Mouse (Mus musculus) spleen, embryonic (tissue): ENCODE measurements at regions not wholly inside any gene's neighbourhood (a gene's known extent, or its start where the extent isn't known, plus 50 kb on each side); places are given as distances from the start of the nearest gene placed in this dataset.

Experiments
- CTCF ChIA-PET: fragments of 350-600 bp; sonication (Branson Sonifier 250); formaldehyde crosslinking; loops from one replicate; lab custom pipeline; 2022; lab: Charles Lee

DNA sequence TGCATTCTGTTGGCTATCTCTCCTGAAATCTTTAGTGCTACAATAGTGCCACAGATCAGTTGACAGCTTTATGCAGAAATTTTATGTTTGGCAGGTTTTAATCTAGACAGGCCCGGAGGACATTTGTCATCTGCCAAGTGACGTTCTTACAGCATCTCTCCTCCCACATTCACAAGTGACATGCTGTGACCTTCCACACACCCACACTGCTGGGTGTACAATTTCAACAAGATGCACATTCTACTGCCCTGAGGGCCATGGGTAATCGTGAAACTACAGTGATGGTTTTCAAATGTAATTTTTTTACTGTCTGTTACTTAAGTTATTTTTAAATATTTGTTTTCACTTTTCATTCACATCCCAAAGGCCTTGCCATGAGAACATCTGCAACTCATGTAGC lies 639.2 kb upstream of the Gm11114 start:
- CTCF ChIA-PET: no interaction called here

- CTCF ChIA-PET: no interaction called here
Measured at GRCm38 (mm10) chr9:84678416-84678815, 634.2 kb upstream of the Gm11114 start.

- CTCF ChIA-PET: no interaction called here
Measured at GRCm38 (mm10) chr9:84718615-84719191, 593.9 kb upstream of the Gm11114 start.

GRCm38 (mm10) chr9:84719396-84719795 lies 593.2 kb upstream of the Gm11114 start:
- CTCF ChIA-PET: no interaction called here

DNA sequence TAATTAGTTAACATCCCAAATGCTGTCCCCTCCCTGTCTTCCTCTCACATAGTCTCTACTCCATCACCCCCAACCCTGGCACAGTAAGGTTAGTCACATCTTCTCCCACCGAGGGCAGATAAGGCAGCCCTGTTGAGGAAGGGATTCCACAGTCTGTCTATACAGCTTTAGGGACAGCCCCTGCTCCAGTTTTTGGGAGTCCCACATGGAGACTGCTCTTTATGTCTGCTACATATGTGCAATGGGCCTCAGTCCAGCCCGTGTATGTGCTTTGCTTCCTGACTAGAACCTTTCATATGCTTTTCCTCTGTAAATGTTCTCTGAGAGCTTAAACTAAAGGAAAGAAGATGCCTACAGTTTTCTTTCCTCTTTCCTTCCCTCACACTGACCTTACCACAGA lies 592.1 kb upstream of the Gm11114 start:
- CTCF ChIA-PET: no interaction called here

- CTCF ChIA-PET: no interaction called here
Measured at GRCm38 (mm10) chr9:84739266-84739665, 573.3 kb upstream of the Gm11114 start.

DNA sequence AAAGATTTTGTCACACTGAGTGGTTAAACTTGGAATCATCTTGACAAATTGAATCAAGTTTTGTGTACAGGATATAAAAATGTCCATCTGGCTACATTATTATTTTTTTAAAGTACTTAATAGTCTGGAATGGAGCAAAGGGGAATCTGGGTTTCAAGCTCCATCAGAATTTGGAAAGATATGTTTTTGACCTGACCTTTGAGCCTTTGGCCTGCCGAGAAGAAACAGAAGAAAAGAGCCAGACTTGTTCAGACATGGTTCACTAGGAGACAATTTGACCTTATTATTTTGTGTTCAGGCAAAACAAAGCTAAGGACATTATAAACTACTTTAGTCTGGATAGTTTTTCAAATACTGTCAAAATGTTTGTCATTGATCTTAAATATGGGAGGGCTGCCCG lies 572.2 kb upstream of the Gm11114 start:
- CTCF ChIA-PET: no interaction called here

DNA sequence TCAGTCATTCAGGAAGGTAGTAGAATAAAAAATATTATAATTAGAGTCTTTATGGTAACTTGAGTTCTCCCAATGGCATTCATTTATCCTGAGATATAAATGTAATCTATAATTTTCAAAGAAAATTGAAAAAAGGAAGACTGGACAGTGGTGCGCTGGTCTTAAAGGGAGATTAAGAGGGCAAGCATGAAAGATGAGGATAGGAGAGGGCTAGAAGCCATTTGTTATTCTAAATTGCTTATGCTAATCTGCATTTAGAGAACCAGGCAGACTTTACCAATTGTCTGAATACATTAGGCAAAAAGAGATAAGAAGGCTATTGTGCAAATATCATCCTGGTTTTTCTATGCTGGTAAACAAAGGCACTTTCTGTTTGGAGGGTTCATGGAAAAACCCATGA lies 558.2 kb upstream of the Gm11114 start:
- CTCF ChIA-PET: no interaction called here

- CTCF ChIA-PET: no interaction called here
Measured at GRCm38 (mm10) chr9:84754828-84755227, 557.7 kb upstream of the Gm11114 start.

DNA sequence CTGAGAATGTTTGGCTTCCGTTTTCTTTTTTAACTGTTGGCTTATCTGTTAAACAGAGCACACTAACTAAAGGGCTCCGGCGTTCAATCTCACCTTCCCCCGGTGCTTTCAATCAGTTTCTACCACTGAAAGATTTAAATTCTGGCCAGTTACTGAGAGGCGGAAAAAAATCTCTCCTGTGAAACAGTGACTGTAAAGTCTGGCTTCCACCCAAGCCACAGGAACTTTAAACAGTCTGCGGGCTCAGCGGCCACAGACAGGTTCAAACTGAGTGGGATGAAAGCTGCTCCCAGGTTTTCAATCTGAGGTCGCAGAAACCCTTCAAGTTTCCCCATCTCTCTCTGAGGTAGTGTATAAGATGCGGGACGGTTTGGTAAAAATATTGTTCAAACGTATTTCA lies 538.2 kb upstream of the Gm11114 start:
- CTCF ChIA-PET: no interaction called here

GRCm38 (mm10) chr9:84775190-84775589 lies 537.4 kb upstream of the Gm11114 start:
- CTCF ChIA-PET: no interaction called here

- CTCF ChIA-PET: interaction anchor here (0.5 kb wide), 1 partner anchor 20 kb away, joined by 3 read pairs; no protein-coding TSS in a partner anchor
Measured at GRCm38 (mm10) chr9:84779125-84779524, 533.4 kb upstream of the Gm11114 start.

DNA sequence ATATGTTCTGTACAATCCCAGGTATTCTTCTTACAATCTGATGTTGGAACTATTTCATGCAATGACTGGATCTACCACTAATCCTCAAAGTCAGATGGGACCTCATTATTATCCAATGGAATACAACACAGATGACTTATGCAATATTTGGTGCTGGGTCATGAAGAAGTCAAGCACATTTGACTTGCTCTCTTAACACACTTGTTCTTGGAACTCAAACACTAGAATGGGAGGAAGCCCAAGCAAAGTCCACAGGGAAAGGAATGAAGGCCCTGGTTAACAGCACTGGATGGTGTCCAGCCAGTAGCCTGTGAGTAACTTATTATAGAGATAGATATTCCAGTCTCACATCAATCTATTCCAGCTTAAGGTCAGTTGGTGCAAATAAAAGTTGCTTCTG lies 486.8 kb upstream of the Gm11114 start:
- CTCF ChIA-PET: no interaction called here

DNA sequence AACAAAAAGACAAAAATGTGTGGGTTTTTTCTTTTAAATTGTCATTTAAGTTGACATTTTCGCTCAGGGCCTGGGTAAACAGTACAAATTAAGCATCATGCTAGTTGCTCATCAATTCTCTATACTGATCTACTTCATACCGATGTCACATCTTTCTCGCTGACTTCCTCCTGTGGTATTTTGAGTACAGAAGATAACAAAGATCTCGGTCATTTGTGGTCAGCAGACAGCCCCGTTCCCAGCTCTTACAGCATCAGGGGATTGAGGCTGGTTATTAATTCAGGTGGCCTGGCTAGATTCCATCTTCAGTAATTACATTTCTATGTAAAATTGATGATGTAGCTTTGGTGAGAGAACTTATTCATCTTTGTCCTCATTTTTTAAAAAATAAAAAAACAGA lies 483.6 kb upstream of the Gm11114 start:
- CTCF ChIA-PET: no interaction called here

- CTCF ChIA-PET: interaction anchor here (0.6 kb wide), 1 partner anchor 33 kb away, joined by 6 read pairs; no protein-coding TSS in a partner anchor
Measured at GRCm38 (mm10) chr9:84830639-84831038, 481.9 kb upstream of the Gm11114 start.

- CTCF ChIA-PET: no interaction called here
Measured at GRCm38 (mm10) chr9:84837498-84837897, 475.1 kb upstream of the Gm11114 start.

DNA sequence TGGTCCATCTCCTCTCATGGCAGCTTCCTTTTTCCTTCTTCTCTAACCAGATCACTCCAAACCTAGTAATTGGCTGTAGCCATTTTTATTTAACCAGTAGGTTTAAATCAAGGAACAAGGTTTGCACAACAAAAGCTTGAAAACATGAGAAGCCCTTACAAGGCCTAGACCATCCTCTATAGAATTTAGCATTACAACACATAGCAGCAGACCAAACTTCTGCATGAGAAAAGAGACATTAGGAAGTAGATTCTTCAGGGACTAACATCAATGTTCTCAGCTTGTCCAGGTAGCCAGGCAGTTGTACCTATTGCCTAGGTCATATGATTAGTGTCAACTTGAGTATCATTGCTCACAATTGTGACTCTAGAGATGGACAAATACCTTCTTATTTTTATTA lies 468.6 kb upstream of the Gm11114 start:
- CTCF ChIA-PET: no interaction called here

DNA sequence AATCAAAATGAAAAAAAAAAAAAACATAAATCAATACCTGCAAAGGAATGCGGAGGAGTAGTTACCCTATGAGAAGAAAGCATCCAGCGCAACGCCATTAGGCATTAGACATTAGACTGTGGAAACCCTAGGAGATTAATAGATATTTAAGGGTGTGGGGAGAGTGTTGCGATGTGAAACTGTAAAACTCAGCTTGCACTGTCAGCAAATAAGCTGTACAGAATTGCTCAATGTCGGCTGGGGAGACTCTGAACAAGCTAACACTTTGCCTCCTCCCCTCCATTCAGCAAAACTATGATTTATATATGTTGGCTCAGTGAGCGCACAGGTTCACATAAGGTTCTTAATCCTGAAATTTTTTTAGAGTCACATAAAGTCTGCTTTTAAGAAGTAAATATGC lies 451.0 kb upstream of the Gm11114 start:
- CTCF ChIA-PET: no interaction called here

- CTCF ChIA-PET: no interaction called here
Measured at GRCm38 (mm10) chr9:84863431-84863830, 449.1 kb upstream of the Gm11114 start.

GRCm38 (mm10) chr9:84894148-84894547 lies 418.4 kb upstream of the Gm11114 start:
- CTCF ChIA-PET: no interaction called here

DNA sequence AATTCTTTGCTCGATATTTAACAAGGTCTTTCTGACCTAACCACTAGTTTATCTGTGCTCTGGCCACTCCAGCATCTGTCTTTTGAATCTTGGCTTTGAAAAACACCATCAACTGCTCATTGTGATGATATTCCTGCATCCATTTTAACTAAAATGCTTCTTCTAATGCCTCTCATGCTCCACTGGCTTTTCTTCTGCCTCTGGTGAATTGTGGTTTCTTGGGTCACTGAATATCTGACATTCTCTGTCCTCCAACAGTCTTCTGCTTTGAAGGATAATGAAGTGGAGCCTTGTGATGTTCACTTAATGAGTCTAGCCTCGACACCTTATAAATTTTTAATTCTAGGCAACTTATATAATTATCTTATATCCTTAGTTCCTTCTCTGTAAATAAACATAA lies 416.5 kb upstream of the Gm11114 start:
- CTCF ChIA-PET: no interaction called here

- CTCF ChIA-PET: no interaction called here
Measured at GRCm38 (mm10) chr9:84900643-84901042, 411.9 kb upstream of the Gm11114 start.

DNA sequence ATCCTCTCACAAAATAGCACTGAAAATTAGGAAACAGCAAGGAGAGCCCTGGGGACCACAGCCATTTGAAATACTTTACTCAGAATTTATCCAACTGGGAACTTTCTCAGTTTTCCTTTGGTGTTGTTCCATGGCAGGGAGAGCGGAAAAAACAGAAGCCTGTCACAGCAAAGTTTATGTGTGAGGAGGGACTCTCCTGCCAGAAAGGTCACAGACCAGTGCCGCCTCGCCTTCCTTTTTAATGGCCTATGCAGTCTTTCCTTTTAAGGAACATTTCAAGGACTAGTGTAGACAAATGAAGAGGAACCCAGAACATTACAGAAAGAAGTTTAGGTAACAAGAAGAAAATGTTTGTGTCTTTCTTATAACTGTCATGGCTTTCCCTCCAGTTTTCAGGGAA lies 406.3 kb upstream of the Gm11114 start:
- CTCF ChIA-PET: no interaction called here

GRCm38 (mm10) chr9:84913321-84913720 lies 399.3 kb upstream of the Gm11114 start:
- CTCF ChIA-PET: no interaction called here
